Mouse (Mus musculus): Measurements from ENCODE around the gene Ifna6. TPM values are rescaled to one million over a fixed set of nuclear protein-coding genes. Genes with fewer than 3 reads are reported as not detected.
"Not testable (repeated sequence)": the region's sequence is repeated elsewhere in the genome, so short reads cannot be mapped to it uniquely, and the experiment has no call there.

The Ifna6 gene
- polyA plus RNA-seq, 1 experiment from 2014 or later, result not detected

DNA sequence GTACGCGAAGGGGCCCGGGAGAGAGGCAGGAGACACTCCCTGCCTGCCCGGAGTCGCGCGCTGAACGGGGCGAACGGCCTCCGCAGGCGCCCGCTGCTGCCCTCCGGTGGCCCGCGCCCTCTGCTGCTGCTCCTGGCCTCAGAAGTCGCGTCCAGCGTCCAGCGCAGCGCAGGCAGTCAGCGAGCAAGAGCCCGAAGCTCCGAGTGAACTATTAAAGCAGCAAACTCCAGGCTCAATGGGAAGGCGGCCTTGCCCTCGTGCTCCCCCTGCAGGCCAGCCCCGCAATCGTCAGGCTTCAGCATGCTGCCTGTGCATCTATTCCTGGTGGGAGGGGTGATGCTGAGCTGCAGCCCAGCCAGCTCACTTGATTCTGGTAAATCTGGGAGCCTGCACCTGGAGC lies 30.1 kb upstream of the Ifna6 start, which contains the start of gene Gm13279:
TSS of gene Gm13279 (plus strand) at position 301 of the 400 bp plus-strand sequence.
- not testable (repeated sequence) for H3K27ac ChIP-seq (replicated peaks; ENCODE audit: low read depth, low read length); H3K4me1 ChIP-seq (ENCODE audit: control insufficient read depth, insufficient read depth, low read length); H3K36me3 ChIP-seq (ENCODE audit: control insufficient read depth, insufficient read depth, low read length); H3K9me3 ChIP-seq (ENCODE audit: control insufficient read depth, low read length); H3K4me2 ChIP-seq (ENCODE audit: low read length); H3K4me3 ChIP-seq (replicated peaks; ENCODE audit: low read depth, low read length); H3K27me3 ChIP-seq (ENCODE audit: control insufficient read depth, insufficient read depth, low read length); H3K9ac ChIP-seq (replicated peaks; ENCODE audit: low read length); DNase-seq; ATAC-seq (ENCODE audit: low FRiP score, low TSS enrichment)
- no CpG with 5 or more reads among the region's 28 CpGs for WGBS

DNA sequence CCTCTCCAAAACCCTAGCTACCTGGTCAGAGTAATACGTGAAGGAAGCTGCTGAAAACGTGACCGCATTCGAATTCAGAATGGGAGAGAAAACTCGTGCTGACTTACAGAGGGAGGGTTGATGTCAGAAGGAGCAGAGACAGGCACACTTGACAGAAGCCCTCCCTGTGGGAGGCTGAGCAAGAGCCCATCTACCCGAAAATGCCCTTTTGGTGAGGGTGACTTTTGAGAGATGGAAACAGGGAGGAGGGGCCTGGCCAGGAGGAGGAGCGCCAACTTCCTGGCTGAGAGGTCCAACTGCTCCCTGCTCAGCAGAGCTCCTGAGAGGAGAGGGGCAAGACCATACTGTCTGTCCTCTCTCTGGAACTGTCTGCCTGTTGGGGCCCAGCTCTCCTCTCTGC lies 27.9 kb upstream of the Ifna6 start, which contains the start of gene Gm13285:
TSS of gene Gm13285 (plus strand) at position 301 of the 400 bp plus-strand sequence.
- H3K4me1 ChIP-seq (ENCODE audit: control insufficient read depth, insufficient read depth, low read length); H3K9ac ChIP-seq (replicated peaks; ENCODE audit: low read length); H3K27me3 ChIP-seq (ENCODE audit: control insufficient read depth, insufficient read depth, low read length); H3K9me3 ChIP-seq (ENCODE audit: control insufficient read depth, low read length); H3K4me3 ChIP-seq (replicated peaks; ENCODE audit: low read depth, low read length); DNase-seq; H3K27ac ChIP-seq (replicated peaks; ENCODE audit: low read depth, low read length); ATAC-seq (ENCODE audit: low FRiP score, low TSS enrichment); H3K36me3 ChIP-seq (ENCODE audit: control insufficient read depth, insufficient read depth, low read length); H3K4me2 ChIP-seq (ENCODE audit: low read length): not testable (repeated sequence)
- 14% methylated on average over 3 of the region's 7 CpGs for WGBS

DNA sequence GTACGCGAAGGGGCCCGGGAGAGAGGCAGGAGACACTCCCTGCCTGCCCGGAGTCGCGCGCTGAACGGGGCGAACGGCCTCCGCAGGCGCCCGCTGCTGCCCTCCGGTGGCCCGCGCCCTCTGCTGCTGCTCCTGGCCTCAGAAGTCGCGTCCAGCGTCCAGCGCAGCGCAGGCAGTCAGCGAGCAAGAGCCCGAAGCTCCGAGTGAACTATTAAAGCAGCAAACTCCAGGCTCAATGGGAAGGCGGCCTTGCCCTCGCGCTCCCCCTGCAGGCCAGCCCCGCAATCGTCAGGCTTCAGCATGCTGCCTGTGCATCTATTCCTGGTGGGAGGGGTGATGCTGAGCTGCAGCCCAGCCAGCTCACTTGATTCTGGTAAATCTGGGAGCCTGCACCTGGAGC lies 24.3 kb upstream of the Ifna6 start, which contains the start of gene Gm13287:
TSS of gene Gm13287 (plus strand) at position 301 of the 400 bp plus-strand sequence.
- H3K27me3 ChIP-seq (ENCODE audit: control insufficient read depth, insufficient read depth, low read length); DNase-seq; H3K9ac ChIP-seq (replicated peaks; ENCODE audit: low read length); H3K36me3 ChIP-seq (ENCODE audit: control insufficient read depth, insufficient read depth, low read length); H3K4me3 ChIP-seq (replicated peaks; ENCODE audit: low read depth, low read length); ATAC-seq (ENCODE audit: low FRiP score, low TSS enrichment); H3K9me3 ChIP-seq (ENCODE audit: control insufficient read depth, low read length); H3K27ac ChIP-seq (replicated peaks; ENCODE audit: low read depth, low read length); H3K4me1 ChIP-seq (ENCODE audit: control insufficient read depth, insufficient read depth, low read length); H3K4me2 ChIP-seq (ENCODE audit: low read length): not testable (repeated sequence)
- no CpG with 5 or more reads among the region's 29 CpGs for WGBS

DNA sequence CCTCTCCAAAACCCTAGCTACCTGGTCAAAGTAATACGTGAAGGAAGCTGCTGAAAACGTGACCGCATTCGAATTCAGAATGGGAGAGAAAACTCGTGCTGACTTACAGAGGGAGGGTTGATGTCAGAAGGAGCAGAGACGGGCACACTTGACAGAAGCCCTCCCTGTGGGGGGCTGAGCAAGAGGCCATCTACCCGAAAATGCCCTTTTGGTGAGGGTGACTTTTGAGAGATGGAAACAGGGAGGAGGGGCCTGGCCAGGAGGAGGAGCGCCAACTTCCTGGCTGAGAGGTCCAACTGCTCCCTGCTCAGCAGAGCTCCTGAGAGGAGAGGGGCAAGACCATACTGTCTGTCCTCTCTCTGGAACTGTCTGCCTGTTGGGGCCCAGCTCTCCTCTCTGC lies 22.0 kb upstream of the Ifna6 start, which contains the start of gene Gm13288:
TSS of gene Gm13288 (plus strand) at position 301 of the 400 bp plus-strand sequence.
- not testable (repeated sequence) for H3K27me3 ChIP-seq (ENCODE audit: control insufficient read depth, insufficient read depth, low read length); H3K9ac ChIP-seq (replicated peaks; ENCODE audit: low read length); H3K9me3 ChIP-seq (ENCODE audit: control insufficient read depth, low read length); H3K27ac ChIP-seq (replicated peaks; ENCODE audit: low read depth, low read length); H3K36me3 ChIP-seq (ENCODE audit: control insufficient read depth, insufficient read depth, low read length); ATAC-seq (ENCODE audit: low FRiP score, low TSS enrichment); DNase-seq; H3K4me1 ChIP-seq (ENCODE audit: control insufficient read depth, insufficient read depth, low read length)
- Histone ChIP-seq H3K4me2 (ENCODE audit: low read length) (peak within 1 kb of the TSS; percentile 38), H3K4me3 (replicated peaks; ENCODE audit: low read depth, low read length) (0 out of 2 replicates have a peak within 1 kb of the TSS, but pooled peaks have one; percentile 14)
- no CpG with 5 or more reads among the region's 8 CpGs for WGBS

DNA sequence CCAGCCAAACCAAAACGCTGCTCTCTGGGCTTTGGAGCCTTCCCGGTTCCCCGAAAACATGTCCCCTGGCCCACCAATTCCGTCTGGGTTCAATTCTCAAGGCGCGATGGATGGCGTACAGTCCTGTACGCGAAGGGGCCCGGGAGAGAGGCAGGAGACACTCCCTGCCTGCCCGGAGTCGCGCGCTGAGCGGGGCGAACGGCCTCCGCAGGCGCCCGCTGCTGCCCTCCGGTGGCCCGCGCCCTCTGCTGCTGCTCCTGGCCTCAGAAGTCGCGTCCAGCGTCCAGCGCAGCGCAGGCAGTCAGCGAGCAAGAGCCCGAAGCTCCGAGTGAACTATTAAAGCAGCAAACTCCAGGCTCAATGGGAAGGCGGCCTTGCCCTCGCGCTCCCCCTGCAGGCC lies 21.5 kb upstream of the Ifna6 start:
- H3K4me1 ChIP-seq (ENCODE audit: control insufficient read depth, insufficient read depth, low read length); ATAC-seq (ENCODE audit: low FRiP score, low TSS enrichment); H3K9me3 ChIP-seq (ENCODE audit: control insufficient read depth, low read length); H3K27me3 ChIP-seq (ENCODE audit: control insufficient read depth, insufficient read depth, low read length); DNase-seq; H3K27ac ChIP-seq (replicated peaks; ENCODE audit: low read depth, low read length); H3K36me3 ChIP-seq (ENCODE audit: control insufficient read depth, insufficient read depth, low read length); H3K9ac ChIP-seq (replicated peaks; ENCODE audit: low read length): not testable (repeated sequence)
- 0 out of 2 replicates have a peak overlapping the region, but pooled peaks have one; percentile 14 for H3K4me3 ChIP-seq (replicated peaks; ENCODE audit: low read depth, low read length)
- peak overlapping the region; percentile 38 for H3K4me2 ChIP-seq (ENCODE audit: low read length)
- 0% methylated on average over 3 of the region's 34 CpGs for WGBS

DNA sequence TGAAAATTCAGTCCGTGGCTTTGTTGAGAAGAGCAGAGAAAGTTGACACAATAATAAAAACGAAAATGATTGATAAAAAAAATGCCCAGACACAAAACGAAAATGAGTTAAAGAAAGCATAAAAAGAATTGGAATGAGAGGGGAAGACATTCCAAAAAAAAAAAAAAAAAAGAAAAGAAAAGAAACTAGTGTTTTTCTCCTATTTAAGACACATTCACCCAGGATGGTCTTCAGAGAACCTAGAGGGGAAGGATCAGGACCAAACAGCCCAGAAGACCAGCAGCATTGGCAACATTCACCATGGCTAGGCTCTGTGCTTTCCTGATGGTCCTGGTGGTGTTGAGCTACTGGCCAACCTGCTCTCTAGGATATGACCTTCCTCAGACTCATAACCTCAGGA lies 11.3 kb upstream of the Ifna6 start, which contains the start of gene Ifna7:
TSS of gene Ifna7 (plus strand) at position 301 of the 400 bp plus-strand sequence.
- H3K27me3 ChIP-seq (ENCODE audit: control insufficient read depth, insufficient read depth, low read length), result no peaks in the 10 kb centered on the region
- WGBS, result 66% methylated on average over 3 of the region's 3 CpGs
- no peaks in the 10 kb centered on the region for H3K4me1 ChIP-seq (ENCODE audit: control insufficient read depth, insufficient read depth, low read length)
- H3K4me2 ChIP-seq (ENCODE audit: low read length), result no peak within 1 kb of the TSS
- DNase-seq, result no peak
- no peak within 1 kb of the TSS for H3K27ac ChIP-seq (replicated peaks; ENCODE audit: low read depth, low read length)
- ATAC-seq (ENCODE audit: low FRiP score, low TSS enrichment), result no peak
- no peaks in the 10 kb centered on the region for H3K9me3 ChIP-seq (ENCODE audit: control insufficient read depth, low read length)
- H3K4me3 ChIP-seq (replicated peaks; ENCODE audit: low read depth, low read length), result no peak within 1 kb of the TSS
- H3K36me3 ChIP-seq (ENCODE audit: control insufficient read depth, insufficient read depth, low read length), result no peaks in the 10 kb centered on the region
- no peak within 1 kb of the TSS for H3K9ac ChIP-seq (replicated peaks; ENCODE audit: low read length)

DNA sequence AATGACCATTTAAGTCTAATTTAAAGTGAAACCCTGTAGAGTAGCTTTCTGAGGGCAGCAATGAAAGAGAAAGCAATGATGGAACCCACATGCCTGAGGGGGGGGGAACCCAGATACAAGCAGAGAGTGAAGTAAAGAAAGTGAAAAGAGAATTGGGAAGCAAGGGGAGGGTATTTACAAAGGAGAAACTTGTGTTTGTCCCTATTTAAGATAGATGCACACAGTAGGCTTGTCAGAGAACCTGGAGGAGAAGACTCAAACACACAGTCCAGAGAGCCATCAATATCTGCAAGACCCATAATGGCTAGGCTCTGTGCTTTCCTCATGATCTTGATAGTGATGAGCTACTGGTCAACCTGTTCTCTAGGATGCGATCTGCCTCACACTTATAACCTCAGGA lies 7.6 kb upstream of the Ifna6 start, which contains the start of gene Ifna11:
TSS of gene Ifna11 (plus strand) at position 301 of the 400 bp plus-strand sequence.
- Histone ChIP-seq H3K36me3 (ENCODE audit: control insufficient read depth, insufficient read depth, low read length) (no peaks in the 10 kb centered on the region), H3K9ac (replicated peaks; ENCODE audit: low read length) (no peak within 1 kb of the TSS), H3K4me3 (replicated peaks; ENCODE audit: low read depth, low read length) (no peak within 1 kb of the TSS), H3K9me3 (ENCODE audit: control insufficient read depth, low read length) (no peaks in the 10 kb centered on the region), H3K27me3 (ENCODE audit: control insufficient read depth, insufficient read depth, low read length) (no peaks in the 10 kb centered on the region), H3K27ac (replicated peaks; ENCODE audit: low read depth, low read length) (no peak within 1 kb of the TSS), H3K4me1 (ENCODE audit: control insufficient read depth, insufficient read depth, low read length) (no peaks in the 10 kb centered on the region), H3K4me2 (ENCODE audit: low read length) (no peak within 1 kb of the TSS)
- no peak for ATAC-seq (ENCODE audit: low FRiP score, low TSS enrichment)
- no peak for DNase-seq
- WGBS, result 97% methylated on average over 1 of the region's 1 CpGs

DNA sequence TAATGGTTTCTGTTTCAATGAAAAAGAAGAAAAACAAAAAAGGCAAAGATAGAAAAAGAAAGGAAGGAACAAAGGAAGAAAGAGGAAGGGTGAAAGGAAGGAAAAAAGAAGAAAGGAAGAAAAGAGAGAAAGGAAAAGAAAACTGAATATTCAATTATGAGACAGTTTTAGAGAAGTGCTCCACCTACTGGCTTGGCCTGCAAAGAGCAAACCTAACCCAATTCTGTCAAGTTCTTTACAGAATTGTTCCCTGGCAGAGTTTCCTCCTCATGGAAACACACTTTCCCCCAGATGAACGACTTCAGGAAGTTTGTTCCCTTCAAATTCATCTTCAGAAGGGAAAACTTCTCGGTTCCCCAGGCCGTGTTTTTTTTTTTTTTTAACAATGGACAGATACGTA lies 4.2 kb upstream of the Ifna6 start:
- H3K4me2 ChIP-seq (ENCODE audit: low read length), result no peak overlapping the region
- no peak overlapping the region for H3K9ac ChIP-seq (replicated peaks; ENCODE audit: low read length)
- no peaks in the 10 kb centered on the region for H3K4me1 ChIP-seq (ENCODE audit: control insufficient read depth, insufficient read depth, low read length)
- ATAC-seq (ENCODE audit: low FRiP score, low TSS enrichment) (no peak), DNase-seq (peak; percentile 67)
- H3K27ac ChIP-seq (replicated peaks; ENCODE audit: low read depth, low read length), result no peak overlapping the region
- H3K4me3 ChIP-seq (replicated peaks; ENCODE audit: low read depth, low read length), result no peak overlapping the region
- WGBS, result 20% methylated on average over 4 of the region's 4 CpGs
- H3K9me3 ChIP-seq (ENCODE audit: control insufficient read depth, low read length), result no peaks in the 10 kb centered on the region
- no peaks in the 10 kb centered on the region for H3K27me3 ChIP-seq (ENCODE audit: control insufficient read depth, insufficient read depth, low read length)
- H3K36me3 ChIP-seq (ENCODE audit: control insufficient read depth, insufficient read depth, low read length), result no peaks in the 10 kb centered on the region

DNA sequence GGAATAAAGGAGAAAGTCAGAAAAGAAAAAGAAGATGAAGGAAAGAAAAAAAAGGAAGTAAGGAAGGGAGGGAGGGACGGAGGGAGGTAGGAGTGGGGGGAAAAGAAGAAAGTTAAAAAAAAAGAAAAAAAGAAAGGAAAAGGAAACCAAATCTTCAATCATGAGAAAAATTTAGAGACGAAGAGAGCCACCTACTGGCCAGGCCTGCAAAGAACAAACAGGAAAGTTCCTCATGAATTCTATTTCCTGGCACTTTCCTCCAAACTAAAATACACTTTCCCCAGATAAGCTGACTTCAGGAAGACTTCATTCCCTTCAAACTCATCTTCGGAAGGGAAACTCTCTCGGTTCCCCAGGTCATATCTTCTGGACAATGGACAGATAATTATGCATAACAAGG lies 3.3 kb downstream of the Ifna6 start:
- Histone ChIP-seq H3K4me3 (replicated peaks; ENCODE audit: low read depth, low read length) (no peak overlapping the region), H3K36me3 (ENCODE audit: control insufficient read depth, insufficient read depth, low read length) (no peaks in the 10 kb centered on the region), H3K27ac (replicated peaks; ENCODE audit: low read depth, low read length) (no peak overlapping the region), H3K9me3 (ENCODE audit: control insufficient read depth, low read length) (no peaks in the 10 kb centered on the region), H3K4me1 (ENCODE audit: control insufficient read depth, insufficient read depth, low read length) (no peaks in the 10 kb centered on the region), H3K4me2 (ENCODE audit: low read length) (no peak overlapping the region), H3K9ac (replicated peaks; ENCODE audit: low read length) (no peak overlapping the region), H3K27me3 (ENCODE audit: control insufficient read depth, insufficient read depth, low read length) (no peaks in the 10 kb centered on the region)
- ATAC-seq (ENCODE audit: low FRiP score, low TSS enrichment) (no peak), DNase-seq (peak; percentile 59)
- 26% methylated on average over 4 of the region's 4 CpGs for WGBS

Measured in midbrain, embryonic 14.5 days (tissue).